Mouse (Mus musculus): ENCODE measurements around the gene Prrg2.

Gene Prrg2

DNA sequence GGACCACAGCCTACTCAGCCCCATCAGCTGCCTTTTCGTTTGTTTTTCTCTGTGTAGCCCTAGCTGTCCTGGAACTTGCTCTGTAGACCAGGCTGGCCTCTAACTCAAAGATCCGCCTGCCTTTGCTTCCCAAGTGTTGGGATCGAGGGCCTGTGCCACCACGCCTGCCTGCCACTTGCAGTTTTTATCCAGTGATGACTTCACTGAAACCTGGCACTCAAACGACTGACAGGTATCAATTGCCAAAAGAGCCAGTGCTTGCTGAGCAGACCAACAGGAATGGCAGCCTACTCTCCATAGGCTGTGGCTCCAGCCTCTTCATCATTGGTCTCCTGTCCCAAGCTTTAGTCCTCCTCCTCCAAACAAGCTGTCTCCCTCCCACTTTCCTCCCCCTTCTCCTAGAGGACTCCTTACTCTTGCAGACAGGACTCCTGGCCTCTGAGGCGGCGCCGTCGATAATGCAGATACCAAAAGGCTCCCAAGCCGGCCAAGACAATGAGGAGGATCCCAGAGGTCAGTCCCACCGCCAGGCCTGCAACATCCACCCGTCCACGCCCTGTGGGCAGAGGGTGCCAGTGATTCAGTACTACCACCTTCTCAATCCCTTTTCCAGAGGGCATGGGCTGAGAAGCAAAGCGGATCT, 6.0 kb downstream of the Prrg2 start:
- DNase-seq = peak; percentile 50

DNA sequence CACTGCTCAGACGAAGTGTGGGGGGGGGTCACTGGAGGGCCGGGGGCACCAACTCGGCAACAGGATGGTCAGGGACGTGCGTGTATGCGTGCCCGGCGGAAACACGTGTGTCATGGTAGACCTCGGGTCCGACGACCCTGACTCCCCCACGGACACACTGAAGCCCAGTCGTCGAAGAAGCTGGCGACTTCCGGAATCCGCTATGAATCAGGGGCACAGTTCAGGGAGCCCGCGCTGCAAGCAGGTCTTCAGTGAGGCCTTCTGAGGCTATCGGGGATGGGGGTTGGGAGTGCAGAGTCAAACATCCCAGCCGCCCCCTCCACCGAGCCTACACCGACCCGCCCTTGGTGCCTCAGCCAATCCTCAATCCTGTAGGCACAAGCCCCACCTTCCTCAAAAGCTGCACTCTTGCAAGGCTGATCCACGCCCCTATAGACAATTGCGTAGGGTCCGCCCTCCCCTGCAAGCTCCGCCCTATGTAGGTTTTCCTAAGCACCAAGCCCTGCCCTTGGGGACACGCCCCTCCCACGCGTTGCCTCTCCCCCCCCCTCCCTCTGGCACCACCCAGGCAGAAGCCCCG, 8.5 kb downstream of the Prrg2 start:
- DNase-seq = peak; percentile 98

DNA sequence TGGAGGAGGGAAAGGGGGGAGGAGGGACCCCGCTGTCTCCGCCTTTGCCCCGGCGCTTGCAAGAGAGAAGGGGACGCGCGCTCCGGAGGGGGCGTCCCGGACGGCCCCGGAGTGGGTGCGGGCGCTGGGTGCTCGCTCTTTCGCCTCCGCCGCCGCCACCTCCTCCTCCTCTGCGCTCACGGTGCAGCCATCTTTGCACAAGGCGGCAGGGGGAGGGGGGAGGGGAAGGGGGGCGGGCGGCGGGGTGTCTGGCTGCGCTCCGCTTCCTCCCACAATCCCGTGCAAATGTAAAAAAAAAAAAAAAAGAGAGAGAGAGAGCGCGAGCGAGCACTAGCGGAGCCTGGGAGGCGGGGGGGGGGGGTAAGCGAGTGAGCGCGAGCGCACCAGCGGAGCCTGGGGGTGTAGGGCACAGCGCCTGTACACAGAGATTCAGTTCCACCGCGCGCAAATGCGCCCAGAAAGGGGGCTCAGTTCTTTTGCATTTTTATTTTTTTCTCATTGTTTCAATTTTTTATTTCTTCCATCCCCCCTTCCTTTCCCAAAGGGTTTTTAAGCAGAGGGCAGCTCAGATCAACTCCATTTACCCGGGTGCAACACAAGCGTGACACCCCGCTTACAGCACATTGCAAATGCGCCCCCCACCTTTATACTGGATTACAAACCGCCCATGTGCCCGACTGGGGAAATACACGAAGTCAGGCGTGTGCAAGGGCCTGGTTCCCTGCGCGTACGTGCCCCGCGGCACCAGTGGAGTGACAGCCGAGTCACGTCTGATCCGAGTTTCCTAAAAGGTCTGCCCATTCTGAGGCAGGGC, 9.2 kb downstream of the Prrg2 start:
- DNase-seq = peak; percentile 86

DNA sequence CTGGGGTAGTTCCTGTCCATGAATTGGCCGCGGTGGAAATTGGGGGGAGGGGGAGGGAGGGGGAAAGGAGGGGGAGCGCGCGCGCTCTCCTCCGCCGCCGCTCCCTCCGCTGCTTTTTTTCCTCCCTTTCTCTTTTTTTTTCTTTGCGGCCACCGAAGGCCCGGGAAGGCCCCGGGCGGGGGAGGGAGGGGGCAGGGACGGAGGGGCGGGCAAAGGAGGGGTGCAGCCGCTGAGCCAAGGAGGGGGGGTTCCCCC, 9.7 kb downstream of the Prrg2 start, which contains the start of gene Prr12:
Prr12 (minus strand) TSS at position 20 of the 255 bp plus-strand sequence.
- DNase-seq = no peak

DNA sequence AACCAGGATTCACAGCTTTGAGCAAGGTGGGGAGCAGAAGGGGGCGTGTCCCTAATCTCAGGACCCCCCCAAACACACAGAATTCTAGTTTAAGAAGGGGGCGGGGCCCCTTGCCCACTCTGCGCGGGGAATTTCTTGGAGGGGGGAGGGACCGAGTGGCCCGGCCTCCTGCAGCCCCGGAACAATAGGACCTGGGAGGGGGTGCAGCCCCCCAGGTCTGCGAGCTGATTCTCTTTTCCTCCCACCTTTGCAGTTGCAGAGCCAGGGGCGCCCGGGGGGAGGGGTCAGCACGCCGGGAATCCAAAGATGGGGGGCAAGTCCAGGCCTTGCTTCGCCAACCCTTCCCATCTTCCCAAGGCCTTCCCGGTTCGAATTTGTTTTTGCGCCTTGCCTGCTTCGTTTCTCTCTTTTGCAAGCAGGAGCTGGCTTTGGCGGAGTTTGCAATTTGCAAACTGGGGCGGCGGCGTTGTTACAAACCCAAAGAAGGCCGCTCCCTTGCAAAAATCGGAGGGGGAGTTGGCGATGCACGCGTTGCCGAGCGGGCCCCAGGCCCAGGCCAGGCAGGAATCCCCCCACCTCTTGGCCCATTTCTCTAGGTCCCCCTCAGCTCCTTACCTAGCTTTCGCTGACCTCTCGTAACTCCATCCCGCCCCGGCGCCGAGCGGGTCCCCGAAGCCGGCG, 10.2 kb downstream of the Prrg2 start:
- DNase-seq = peak; percentile 82

DNA sequence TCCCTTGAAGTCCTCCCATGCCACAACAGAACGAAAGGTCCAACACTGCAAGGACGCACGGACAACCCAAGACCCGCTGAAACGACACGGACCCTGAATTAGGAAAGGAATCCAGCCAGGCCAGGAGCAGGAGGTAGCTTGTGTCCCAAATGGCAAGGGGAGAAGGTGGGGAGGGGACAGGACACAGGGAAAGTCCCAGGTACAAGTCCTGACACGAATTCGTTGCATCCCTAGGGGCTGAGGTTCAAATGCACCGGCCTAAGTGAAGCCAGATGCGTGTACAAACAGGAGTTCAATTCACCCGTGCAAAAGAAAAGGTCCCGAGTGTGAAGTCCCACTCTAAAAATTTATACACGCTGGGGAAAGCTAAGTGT, 10.9 kb downstream of the Prrg2 start:
- peak; percentile 56 for DNase-seq

DNA sequence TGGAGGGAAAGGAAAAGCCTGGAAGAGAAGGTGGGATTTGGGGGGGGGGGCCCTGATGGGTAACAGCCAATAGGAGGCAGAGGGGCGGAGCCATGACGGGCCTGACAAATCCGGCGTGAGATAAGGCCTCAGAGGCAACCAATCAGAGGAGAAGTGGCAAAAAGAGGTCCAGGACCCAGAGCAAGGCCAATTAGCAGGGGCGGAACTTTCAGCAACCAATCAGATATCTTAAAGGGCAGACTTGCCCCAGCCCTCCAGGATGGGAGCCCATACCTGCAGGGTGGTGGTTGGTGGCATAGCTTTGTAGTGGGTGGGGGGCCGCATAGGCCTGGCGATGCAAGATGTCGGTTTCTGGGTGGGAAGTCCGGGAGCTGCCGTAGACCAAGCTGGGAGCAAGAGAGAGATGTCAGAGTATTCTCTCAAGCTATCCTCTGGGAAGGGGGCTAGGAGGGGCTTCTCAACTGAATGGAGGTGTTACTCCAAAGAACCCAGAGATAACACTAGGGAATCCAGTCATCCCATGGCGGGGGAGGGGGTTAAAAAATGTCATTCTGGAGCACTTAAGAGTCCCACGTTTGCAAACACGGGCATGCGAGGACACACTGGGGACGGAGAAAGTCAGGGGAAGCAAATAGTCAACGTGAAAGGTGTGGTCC, 11.4 kb downstream of the Prrg2 start:
- peak; percentile 84 for DNase-seq

DNA sequence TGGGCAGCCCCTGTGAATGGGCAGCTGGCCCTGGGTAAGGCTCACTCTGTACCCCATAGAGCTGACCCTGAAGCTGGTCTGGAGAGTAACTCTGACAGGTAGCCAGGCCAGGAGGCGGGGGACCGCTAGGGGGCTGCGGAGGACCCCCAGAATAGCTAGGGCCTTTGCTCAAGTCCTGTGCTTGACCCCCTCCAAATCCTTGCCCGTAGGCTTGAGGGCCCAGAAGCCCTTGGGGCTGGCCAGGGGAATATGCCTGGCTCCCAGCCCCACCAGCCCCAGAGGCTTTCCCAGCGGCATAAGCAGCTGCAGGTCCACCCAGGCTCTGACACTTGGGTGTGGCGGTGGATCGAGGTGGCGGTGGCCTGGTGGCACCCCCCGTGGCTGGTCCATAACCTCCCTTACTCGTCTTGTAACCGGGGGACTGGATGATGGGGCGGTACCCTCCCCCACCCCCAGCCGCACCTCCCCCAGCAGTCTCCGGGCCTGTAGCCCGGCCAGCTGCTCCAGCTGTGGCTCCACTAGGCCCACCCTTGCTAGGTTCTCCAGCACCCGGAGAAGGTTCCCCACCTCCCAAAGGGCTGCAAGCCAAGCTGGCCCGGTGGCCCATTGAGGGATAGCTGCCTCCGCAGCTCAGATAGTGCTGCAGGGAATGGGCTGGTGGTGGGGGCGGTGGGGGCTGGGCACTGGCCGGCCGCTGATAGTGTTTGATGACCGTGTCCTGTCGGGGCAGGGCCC, 13.4 kb downstream of the Prrg2 start:
- peak; percentile 52 for DNase-seq

DNA sequence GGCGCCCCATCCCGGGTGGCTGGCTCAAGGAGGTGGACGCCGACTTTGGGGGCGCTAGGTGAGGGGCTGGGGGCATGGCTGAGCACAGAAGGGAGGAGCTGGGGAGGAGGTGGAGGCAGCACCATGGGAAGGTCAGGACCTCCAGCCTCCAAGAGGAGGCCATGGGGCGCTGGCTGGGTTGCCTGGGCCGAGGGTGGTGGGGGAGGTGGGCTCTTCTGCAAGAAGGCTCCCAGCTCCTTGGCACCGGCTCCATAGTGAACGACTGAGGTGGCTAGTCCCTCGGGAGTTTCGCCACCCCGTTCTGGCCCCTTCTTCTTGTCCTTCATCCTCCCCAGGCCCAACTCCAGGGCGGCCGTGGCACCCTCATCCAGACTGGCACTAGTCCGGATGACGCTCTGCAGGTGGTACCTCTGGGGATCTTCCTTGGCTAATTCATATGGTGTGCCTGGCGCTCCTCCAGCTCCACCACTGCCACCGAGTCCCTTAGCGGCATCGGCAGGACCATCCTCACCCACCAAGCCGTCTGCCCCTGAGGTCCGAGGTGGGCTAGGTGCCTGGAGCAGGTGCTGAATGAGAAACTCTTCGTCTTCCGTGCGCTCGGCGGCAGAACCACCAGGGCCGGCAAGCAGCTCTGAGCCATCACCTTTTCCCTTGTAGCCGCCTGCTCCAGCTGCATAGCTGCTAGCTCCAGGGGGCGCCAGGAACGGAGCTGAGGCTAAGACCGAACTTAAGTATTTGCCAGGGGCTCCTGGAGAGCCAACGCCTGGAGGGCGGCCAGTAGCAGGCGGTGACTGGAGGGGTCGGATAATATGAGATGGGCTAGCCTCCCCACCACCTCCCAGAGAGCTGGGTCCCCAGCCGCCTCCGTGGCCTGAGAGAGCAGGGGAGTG, 14.2 kb downstream of the Prrg2 start:
- peak; percentile 63 for DNase-seq

DNA sequence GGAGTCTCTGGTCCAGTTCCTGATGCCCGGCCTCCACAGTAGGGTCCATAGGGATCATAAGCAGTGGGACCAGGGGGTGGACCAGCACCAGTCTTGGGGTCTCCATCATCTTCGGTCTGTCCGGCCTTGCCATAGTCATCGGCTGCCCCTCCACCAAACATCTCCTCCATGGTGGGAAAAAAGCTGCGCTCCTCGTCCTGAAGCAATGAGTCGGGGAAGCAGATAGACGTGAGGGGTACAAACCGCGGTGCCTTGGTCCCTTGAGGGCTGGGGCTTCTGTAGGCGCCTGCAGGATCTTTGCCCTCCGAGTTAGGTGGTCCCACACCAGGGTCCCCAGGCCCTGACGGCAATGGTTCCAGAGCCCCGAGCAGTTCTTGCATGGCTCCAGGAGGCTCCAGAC, 15.0 kb downstream of the Prrg2 start:
- DNase-seq = no peak

DNA sequence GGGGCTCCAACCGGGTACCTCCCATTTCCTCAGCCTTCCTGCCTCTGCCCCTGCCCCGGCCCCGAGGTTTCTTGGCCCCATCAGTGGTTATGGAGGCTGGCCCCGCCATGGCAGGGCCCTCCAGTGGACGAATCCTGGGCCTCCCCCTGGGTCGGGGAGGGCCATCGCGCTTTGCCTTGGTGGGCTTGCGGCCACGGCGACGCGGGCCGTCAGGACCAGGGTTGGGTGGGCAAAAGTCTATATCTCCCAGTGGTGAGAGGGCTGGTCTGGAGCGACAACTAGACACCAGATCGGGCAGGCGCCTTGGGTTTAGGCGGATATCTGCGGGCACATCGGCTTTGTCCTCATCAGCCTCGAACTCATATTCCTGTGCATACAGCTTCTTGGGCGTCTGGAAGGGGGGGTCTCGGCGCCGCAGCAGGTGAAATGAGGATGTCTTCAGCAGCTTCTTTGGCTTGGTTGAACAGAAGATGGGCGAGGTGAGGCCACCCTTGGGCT, 15.6 kb downstream of the Prrg2 start:
- DNase-seq = no peak

DNA sequence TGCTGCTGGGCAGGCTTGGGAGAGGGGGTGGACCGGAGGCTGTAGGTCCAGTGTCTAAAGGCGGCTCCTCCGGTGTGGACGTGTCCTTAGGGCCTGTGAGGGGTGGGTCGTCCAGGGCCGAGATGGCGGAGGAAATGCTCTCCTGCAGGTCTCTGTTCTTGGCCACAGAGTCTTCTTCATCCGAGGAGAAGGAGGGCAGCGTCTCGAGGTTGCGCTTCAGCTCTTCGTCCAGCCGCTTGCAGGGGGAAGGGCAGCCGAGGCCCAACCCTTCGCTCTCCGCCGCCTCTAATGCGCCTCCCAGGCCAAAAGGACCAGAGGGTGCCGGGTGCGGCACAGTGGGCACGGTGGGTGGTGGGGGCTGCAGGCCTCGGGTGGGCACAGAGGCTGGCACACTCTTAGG, 16.7 kb downstream of the Prrg2 start:
- no peak for DNase-seq

DNA sequence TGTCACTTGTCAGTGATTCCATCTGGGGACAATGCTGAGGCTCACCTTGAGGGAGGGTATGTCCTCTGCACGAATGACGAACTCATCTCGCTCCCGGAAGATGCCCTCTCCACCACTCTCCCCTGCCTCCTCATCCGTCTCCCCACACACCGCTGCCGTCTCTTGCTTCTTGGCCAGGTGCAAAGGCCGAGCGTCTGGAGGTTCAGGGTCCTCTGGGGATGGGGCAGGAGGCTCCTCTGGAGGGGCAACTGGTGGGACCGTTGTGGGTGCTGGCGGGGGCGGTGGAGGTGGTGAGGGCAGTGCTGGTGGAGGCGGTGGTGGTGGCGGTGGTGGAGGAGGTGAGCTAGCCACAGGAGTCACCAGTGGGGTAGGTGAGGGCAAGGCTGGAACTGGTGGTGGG, 19.2 kb downstream of the Prrg2 start:
- no peak for DNase-seq

DNA sequence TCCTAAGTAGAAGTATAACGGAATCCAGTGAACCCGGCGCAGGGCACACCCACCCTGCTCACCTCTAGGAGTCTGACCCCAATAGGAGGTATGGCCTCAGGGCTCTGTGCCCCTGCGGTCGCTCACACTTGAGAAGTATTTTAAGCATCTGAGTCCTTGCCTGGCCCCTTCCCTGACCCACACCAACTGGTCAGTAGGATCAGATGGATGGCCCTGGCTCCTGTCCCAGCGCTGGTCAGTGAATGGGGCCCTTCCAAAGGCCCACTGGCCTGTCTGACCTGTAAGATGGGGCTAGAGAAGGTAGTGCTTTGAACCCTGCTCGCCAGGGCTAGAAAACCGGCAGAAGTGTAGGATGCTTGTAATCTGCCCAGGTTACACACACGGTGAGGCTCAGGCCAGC, 21.6 kb downstream of the Prrg2 start:
- no peak for DNase-seq

DNA sequence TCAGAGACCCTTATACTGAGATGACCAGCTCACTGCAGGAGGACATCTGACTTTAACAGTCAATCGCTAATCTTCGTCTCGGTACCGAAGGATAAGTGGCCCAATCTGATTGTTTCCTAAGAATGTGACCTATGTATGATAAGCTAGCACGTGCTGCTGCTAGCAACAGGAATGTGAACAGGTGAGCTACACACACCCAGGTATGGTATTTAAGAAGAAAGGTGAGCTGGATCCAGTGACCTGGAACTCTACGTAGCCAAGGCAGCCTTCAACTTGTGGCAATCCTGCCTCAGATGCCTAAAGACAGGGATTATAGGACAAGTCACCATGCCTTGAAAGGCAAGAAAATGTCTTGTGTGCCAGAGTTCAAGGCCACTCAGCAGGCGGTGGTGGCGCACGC, 24.1 kb downstream of the Prrg2 start:
- DNase-seq = no peak

DNA sequence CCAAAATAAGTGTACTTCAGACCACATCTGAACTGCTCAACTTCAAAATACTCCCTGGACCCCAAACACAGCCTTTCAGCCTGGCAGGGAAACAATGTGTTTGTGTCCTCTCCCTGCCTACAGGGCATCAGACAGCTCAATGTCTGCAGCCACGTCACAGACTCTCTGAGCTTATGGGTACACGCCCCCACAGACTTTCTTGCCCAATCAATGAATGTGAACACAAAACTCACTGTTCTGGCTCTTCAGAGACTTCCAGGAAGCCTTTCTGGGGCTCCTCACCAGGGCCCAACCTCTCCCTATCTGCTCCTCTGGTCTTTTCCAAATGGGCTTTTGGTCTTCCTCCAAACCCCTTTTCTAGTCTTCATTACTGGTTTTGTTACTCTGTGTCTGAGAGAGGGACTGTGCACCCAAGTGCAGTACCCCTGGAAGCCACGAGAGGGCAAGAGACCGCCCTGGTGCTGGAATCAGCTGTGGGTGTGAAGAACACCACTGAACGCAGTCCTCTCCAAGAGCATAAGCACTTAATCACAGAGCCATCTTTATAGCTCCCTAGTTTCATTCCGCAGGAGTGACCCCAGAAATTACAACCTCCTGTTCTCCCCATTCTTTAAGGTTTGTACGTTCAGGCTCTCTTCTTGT, 24.6 kb downstream of the Prrg2 start:
- peak; percentile 20 for DNase-seq

DNA sequence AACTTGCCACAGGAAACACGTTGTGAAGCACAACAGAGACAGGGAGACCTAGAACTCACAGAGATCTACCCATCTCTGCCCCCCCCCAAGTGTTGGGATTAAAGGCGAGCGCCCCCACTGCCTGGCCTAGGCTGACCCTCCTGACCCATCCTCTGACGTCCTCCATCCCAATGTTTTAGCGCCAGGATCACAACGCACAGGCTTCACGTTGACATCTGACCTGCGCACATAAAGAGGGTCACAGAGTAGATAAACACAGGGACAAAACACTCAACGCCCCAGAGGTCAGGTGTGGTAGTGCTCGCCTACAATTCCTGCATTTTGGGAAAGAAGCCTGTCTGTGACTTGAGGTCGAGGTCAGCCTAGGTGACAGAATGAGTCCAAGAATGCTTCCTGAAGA, 25.8 kb downstream of the Prrg2 start:
- no peak for DNase-seq

DNA sequence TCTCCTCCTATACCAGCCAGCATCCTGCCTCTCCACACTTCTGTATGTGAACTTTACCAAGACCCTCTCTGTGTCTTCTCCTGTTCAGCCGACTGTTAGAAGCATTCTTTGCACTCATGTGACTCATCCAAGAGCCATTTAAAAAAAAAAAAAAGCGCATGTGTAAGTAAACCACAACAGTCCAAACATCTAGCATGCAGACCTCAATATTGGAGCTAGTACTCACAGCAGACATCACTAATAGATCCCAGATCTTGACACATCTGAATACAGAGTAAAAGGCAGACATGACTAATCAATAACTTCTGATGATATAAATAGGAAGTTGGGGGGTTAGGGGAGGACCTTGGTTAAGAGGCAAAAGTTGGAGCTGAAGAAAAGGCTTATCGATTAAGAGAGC, 26.8 kb downstream of the Prrg2 start:
- DNase-seq = no peak

DNA sequence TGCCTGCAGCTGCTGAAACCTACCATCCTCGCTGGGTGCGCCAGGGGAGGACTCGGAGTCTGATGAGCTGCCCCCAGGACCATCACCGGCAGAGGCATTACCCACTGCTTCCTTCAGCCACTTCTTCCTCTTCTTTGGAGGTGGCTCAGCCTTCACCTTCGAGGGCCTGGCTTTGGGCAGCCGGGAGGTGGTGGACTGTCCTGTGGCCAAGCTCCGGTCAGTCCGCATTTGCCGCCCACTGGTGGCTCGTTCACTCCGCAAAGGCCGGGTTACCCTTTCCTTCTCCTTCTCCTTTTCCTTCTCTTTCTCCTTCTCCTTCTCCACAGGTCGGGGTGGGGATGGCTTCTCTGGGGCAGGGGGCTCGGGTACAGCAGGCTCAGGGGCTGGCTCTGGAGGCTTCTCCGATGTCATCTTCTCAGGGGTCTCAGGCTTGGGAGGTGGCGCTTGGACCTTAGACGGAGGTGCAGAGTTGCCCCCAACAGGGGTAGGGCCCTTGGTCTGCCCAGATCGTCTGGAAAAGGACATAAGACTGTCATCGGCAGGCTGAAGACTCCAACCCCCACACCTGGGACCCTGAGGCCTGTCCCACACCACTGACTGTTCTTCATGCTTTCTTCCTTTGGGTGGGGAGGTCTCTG, 28.6 kb downstream of the Prrg2 start:
- no peak for DNase-seq

DNA sequence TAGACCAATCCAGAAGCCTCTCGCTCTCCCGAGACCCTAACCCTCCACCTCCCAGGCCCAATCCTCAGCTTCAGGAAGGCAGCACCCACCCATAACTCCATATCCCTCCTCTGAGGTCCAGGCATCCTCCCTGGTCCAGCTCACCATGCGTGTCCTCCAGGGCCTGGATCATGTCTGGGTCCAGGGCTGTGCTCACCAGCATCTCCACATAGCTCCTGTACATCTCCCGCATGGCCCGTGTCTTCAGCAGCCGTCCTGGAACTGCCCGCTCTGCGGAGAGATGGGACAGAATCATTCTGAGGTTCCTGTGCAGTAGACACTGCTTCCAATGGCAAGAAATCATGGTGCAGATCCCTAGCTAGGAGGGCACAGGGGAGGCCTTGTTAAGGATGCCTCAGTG, 31.6 kb downstream of the Prrg2 start:
- DNase-seq = no peak
